Mouse (Mus musculus): ENCODE data around the gene Rasgrp3. TPM values are rescaled to one million over a fixed set of nuclear protein-coding genes. Genes with fewer than 3 reads are reported as not detected.

Gene Rasgrp3
- 44.2 TPM for polyA plus RNA-seq (2014; fragmentation: Illumina TruSeq; extraction: RNeasy Lipid Tissue Mini Kit (QIAGEN cat#74804); ENCODE audit: low read depth, low replicate concordance)

GRCm38 (mm10) chr17:75435599-75435998 is at the start of gene Rasgrp3:
Gene Rasgrp3 (plus strand): TSS chr17:75435896.

DNA sequence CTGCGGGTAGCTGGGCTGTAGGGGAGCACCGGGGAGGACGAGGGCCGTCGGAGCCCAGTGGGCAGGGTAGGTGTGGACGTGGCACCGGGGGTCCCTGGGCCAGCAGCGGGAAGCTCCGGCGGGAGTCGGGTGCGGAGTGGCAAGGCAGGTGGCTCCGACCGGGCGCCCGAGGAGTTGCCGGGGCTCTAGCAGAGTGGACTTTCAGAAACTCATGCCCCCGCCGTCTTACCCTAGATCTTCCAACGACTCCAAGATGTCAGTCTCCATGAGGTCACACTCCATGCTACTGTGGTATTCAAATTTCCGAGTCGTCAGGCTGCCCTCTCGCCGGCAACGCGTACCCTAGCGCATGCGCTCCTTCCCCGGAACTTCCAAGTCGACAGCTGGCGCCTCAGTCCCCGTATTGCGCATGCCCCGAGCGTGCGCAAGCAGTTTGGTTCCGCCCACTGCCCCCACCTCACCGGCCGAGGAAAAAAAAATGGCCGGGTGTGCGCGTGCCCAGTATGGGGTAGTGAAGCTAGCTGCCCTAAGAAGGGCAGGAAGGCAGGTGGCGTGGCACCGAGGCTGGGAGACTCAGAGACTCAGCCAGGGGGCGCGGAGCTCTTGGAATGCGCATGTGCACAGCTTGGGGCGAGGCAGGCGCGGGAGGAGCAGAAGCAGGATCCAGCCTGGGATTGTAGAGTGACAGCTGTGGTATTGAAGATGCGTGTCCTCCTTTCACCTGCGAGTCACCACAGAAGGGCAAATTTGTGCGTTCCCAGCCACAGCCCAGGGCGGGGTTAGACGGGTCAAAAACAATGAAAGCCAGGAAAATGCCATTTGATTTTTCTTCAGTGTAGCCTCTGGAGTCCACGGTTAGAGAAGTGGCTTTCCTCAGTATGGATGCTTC is 116.1 kb downstream of the Rasgrp3 start, which contains the start of gene Fam98a:
Gene Fam98a, minus strand, starts transcription at position 435 of the 889 bp plus-strand sequence.

Other genes with a start within 250 kb of the Rasgrp3 start
- gene Fam98a, start 116.0 kb downstream of the Rasgrp3 start, polyA plus RNA-seq (2014; fragmentation: Illumina TruSeq; extraction: RNeasy Lipid Tissue Mini Kit (QIAGEN cat#74804); ENCODE audit: low read depth, low replicate concordance): 79.5 TPM